Mouse (Mus musculus) liver, postnatal 0 days (tissue): ENCODE results near the gene 9230102O04Rik. TPM values are rescaled to one million over a fixed set of nuclear protein-coding genes. Genes with fewer than 3 reads are reported as not detected.

ENCODE experiments used
- ATAC-seq: fragments of 200-750 bp; cut with Nextera tagmentation; 2 replicates; pipeline ENCODE4 v1.8.0; 2017; ENCODE audit warnings: mild to moderate bottlenecking, moderate library complexity
- DNase-seq: peaks from one replicate; pipeline ENCODE4 v3.0.0-alpha.2; 2016
- H3K27ac ChIP-seq: fragments of 300-500 bp; sonication (generic); 2 replicates; pipeline ENCODE4 v1.5.1; 2014; ENCODE audit warnings: antibody characterized with exemption, moderate library complexity, mild to moderate bottlenecking, low read depth
- H3K27me3 ChIP-seq: fragments of 300-500 bp; sonication (generic); 2 replicates; pipeline ENCODE4 v1.6.1; 2014; ENCODE audit warnings: low read length, control low read depth, mixed read lengths; ENCODE audit not compliant: insufficient read depth
- H3K36me3 ChIP-seq: fragments of 300-500 bp; sonication (generic); replicated peaks from 2 replicates; pipeline ENCODE4 v1.6.1; 2014; ENCODE audit warnings: mild to moderate bottlenecking, control low read depth, low read length, moderate library complexity, mixed read lengths; ENCODE audit not compliant: insufficient read depth
- H3K4me1 ChIP-seq: fragments of 300-500 bp; sonication (generic); 2 replicates; pipeline ENCODE4 v1.6.1; 2014; ENCODE audit warnings: antibody characterized with exemption, mild to moderate bottlenecking, control low read depth; ENCODE audit not compliant: insufficient read depth
- H3K4me2 ChIP-seq: fragments of 300-500 bp; sonication (generic); 2 replicates; pipeline ENCODE4 v1.6.1; 2014; ENCODE audit warnings: low read depth, mild to moderate bottlenecking, low read length, moderate library complexity, mixed read lengths
- H3K4me3 ChIP-seq: fragments of 300-500 bp; sonication (generic); 2 replicates; pipeline ENCODE4 v1.5.1; 2014; ENCODE audit warnings: low read depth, low read length
- H3K9ac ChIP-seq: fragments of 300-500 bp; sonication (generic); replicated peaks from 2 replicates; pipeline ENCODE4 v1.6.1; 2014; ENCODE audit warnings: mild to moderate bottlenecking, moderate library complexity
- H3K9me3 ChIP-seq: fragments of 300-500 bp; sonication (generic); 2 replicates; pipeline ENCODE4 v1.6.1; 2016; ENCODE audit warnings: mild to moderate bottlenecking, control low read depth, low read length, mixed read lengths
- CTCF ChIP-seq: sonication (generic); IDR thresholded peaks from 2 replicates; pipeline ENCODE4 v1.5.1; 2016; ENCODE audit warnings: antibody characterized with exemption, low read depth
- EP300 ChIP-seq: IDR thresholded peaks from 2 replicates; pipeline ENCODE4 v1.6.1; 2016; ENCODE audit warnings: antibody characterized with exemption, low read depth, mild to moderate bottlenecking
- WGBS: fragments of 180-500 bp; shearing (Covaris S2); extraction: QIAGEN DNeasy Blood & Tissue Kit; methylation state at CpG from one replicate; pipeline ENCODE4 v1.1.7; 2014; ENCODE audit not compliant: insufficient replicate concordance; 5-methylcytosine and 5-hydroxymethylcytosine counted together
- polyA plus RNA-seq: library from polyadenylated mRNA; unstranded; fragments of >200 nt; fragmentation: Nextera tagmentation; extraction: Ambion mirVana; gene quantifications from 2 replicates; pipeline ENCODE4 v1.2.1, GENCODE M21; 2015

Gene 9230102O04Rik
- polyA plus RNA-seq, 1 experiment from 2014 or later = not detected

GRCm38 (mm10) chr2:9879092-9879491 is 10.2 kb downstream of the 9230102O04Rik start:
- ATAC-seq (peak; percentile 47), DNase-seq (no peak)
- H3K4me1 ChIP-seq = peaks cover 38% of the 10 kb centered on the region
- no peaks in the 10 kb centered on the region for H3K9me3 ChIP-seq
- TF ChIP-seq CTCF = no peak
- TF ChIP-seq EP300 = no peak
- peaks cover 92% of the 10 kb centered on the region for H3K27me3 ChIP-seq
- H3K4me2 ChIP-seq = peak overlapping the region; percentile 97
- H3K4me3 ChIP-seq = peak overlapping the region; percentile 62
- WGBS = under 1% methylated on average over 22 of the region's 22 CpGs
- H3K36me3 ChIP-seq = no peaks in the 10 kb centered on the region
- peak overlapping the region; percentile 62; the same call in 1 of the 2 replicates for H3K27ac ChIP-seq
- peak overlapping the region; percentile 50 for H3K9ac ChIP-seq

DNA sequence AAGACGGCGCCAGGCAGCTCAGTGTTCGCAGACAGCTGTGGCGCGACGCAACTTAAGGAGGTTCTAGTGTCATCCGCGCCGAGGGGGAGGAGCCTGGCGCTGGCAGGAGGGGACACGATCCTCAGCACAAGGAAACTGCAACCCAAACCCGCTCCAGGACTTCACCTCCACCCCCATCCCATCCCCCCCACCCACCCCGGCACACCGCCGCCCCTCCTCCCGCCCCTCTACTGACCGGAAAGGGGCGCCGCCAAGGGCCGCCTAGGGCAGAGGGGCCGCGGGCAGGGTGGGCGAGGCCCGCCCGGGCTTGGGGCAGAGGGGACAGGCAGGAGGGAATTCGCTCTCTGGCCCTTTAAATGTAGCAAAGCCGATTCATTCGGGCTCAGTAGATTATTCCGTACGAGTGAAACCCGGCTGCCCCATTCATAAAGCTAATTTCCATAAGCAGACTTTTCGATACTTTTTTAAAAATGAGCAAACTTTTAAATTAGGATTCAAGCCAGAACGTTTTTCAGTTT is 10.7 kb downstream of the 9230102O04Rik start:
- Histone ChIP-seq H3K36me3 (no peaks in the 10 kb centered on the region), H3K4me3 (peak overlapping the region; percentile 62), H3K4me1 (peaks cover 34% of the 10 kb centered on the region), H3K27me3 (peaks cover 88% of the 10 kb centered on the region), H3K4me2 (peak overlapping the region; percentile 97), H3K9ac (peak overlapping the region; percentile 50), H3K27ac (peak overlapping the region; percentile 62; the same call in 1 of the 2 replicates), H3K9me3 (no peaks in the 10 kb centered on the region)
- DNase-seq (peak; percentile 49), ATAC-seq (no peak)
- WGBS = 1% methylated on average over 27 of the region's 33 CpGs
- TF ChIP-seq CTCF (no peak), EP300 (no peak)

- H3K27me3 ChIP-seq = peaks cover 85% of the 10 kb centered on the region
- peak overlapping the region; percentile 62 for H3K4me3 ChIP-seq
- no peak overlapping the region for H3K27ac ChIP-seq
- H3K4me2 ChIP-seq = peak overlapping the region; percentile 97
- H3K9me3 ChIP-seq = no peaks in the 10 kb centered on the region
- H3K4me1 ChIP-seq = peaks cover 30% of the 10 kb centered on the region
- TF ChIP-seq EP300 (no peak), CTCF (no peak)
- WGBS = 2% methylated on average over 19 of the region's 19 CpGs
- ATAC-seq (no peak), DNase-seq (no peak)
- no peaks in the 10 kb centered on the region for H3K36me3 ChIP-seq
- peak overlapping the region; percentile 50 for H3K9ac ChIP-seq
Measured at GRCm38 (mm10) chr2:9877966-9878563, 11.3 kb downstream of the 9230102O04Rik start.

- no peaks in the 10 kb centered on the region for H3K9me3 ChIP-seq
- peaks cover 28% of the 10 kb centered on the region for H3K4me1 ChIP-seq
- no peak overlapping the region for H3K27ac ChIP-seq
- no peak for ATAC-seq
- DNase-seq = peak; percentile 47
- H3K9ac ChIP-seq = peak overlapping the region; percentile 27; the same call in 1 of the 2 replicates
- peak overlapping the region; percentile 97 for H3K4me2 ChIP-seq
- peak overlapping the region; percentile 62 for H3K4me3 ChIP-seq
- H3K36me3 ChIP-seq = no peaks in the 10 kb centered on the region
- H3K27me3 ChIP-seq = peaks cover 78% of the 10 kb centered on the region
- TF ChIP-seq EP300 (no peak), CTCF (no peak)
- under 1% methylated on average over 35 of the region's 35 CpGs for WGBS
Measured at GRCm38 (mm10) chr2:9877326-9877690, 12.0 kb downstream of the 9230102O04Rik start.

DNA sequence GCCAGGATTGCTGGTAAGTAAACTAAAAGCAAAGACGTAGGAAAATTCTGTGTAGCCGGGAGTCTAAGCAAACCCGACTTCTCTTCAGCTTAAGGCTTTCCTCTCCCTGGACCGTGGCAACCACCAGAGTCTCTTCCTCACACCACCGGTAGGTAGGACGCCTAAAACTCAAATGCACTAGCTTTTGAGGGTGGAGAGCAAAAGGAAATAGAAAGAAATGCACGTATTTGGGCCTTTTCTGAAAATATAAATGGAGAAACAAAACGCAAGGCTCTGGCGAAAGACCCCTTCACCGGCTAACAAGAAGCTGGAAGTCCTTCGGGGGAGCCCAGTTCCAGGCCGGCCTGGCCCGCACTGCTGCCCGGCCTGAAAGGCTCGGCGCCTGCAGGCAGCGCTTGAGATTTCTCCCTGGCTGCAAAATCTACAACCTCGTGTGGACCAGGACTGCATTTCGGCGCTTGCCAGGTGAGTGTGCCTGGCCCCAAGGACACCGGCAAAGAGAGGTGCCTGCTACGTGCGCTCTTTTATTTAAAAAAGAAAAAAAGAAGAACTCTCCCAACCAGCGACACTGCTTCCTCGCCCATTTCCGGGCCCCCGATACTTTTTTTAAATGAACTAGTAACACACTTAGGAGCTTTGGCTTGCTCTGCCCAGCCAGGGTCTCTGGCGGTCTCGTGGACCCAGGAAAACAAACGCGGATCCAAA is 12.6 kb downstream of the 9230102O04Rik start:
- Histone ChIP-seq H3K4me3 (peak overlapping the region; percentile 62), H3K4me2 (peak overlapping the region; percentile 97), H3K27me3 (peaks cover 72% of the 10 kb centered on the region), H3K9me3 (no peaks in the 10 kb centered on the region), H3K36me3 (no peaks in the 10 kb centered on the region), H3K27ac (0 out of 2 replicates have a peak overlapping the region, but pooled peaks have one; percentile 6), H3K9ac (peak overlapping the region; percentile 27; the same call in 1 of the 2 replicates), H3K4me1 (peaks cover 28% of the 10 kb centered on the region)
- no peak for TF ChIP-seq CTCF
- no peak for TF ChIP-seq EP300
- ATAC-seq = no peak
- 6% methylated on average over 31 of the region's 31 CpGs for whole genome bisulfite sequencing
- DNase-seq = no peak

GRCm38 (mm10) chr2:9875676-9876357 is 13.5 kb downstream of the 9230102O04Rik start:
- Histone ChIP-seq H3K36me3 (no peaks in the 10 kb centered on the region), H3K9ac (no peak overlapping the region), H3K9me3 (no peaks in the 10 kb centered on the region), H3K4me2 (peak overlapping the region; percentile 97), H3K4me3 (peak overlapping the region; percentile 62), H3K27ac (no peak overlapping the region), H3K27me3 (peaks cover 63% of the 10 kb centered on the region), H3K4me1 (peaks cover 18% of the 10 kb centered on the region)
- TF ChIP-seq CTCF (no peak), EP300 (no peak)
- WGBS = 46% methylated on average over 12 of the region's 12 CpGs
- DNase-seq (no peak), ATAC-seq (no peak)
